15 mouse cellular contexts compared by ENCODE assay signal in genomic region chr5:31983817-31984368, GRCm38 (mm10).
DNase-seq lines count a peak whose midpoint lies in the region; ATAC-seq lines count a peak whose summit lies in the region.
"Had no signal": no experiment of that assay in that cellular context is flagged by ENCODE, and none has a peak within 500 bp of the region (broad histone marks: within the 10 kb centered on the region; RNA-seq: fewer than 3 reads in every experiment).

No protein-coding gene starts in this region.

- H3K27me3 ChIP-seq in heart, embryonic 12.5 days (replicated peaks), result no peaks in the 10 kb centered on the region
- H3K27me3 ChIP-seq: megakaryocyte, embryonic 14.5 days; neural tube, embryonic 13.5 days; stomach, embryonic 15.5 days had no signal

- no peak overlapping the region for H3K9ac ChIP-seq in heart, embryonic 12.5 days
- H3K9ac ChIP-seq: neural tube, embryonic 13.5 days; stomach, embryonic 15.5 days had no signal

- ATAC-seq in heart, embryonic 12.5 days (ENCODE audit: insufficient number of reproducible peaks, low FRiP score), result no peak
- ATAC-seq in granulocyte monocyte progenitor cell, adult 5-6 weeks (replicated peaks; ENCODE audit: poor library complexity, severe bottlenecking), result 0 out of 2 replicates have a peak, but pooled peaks have one; percentile 3
- ATAC-seq: hindbrain, embryonic 16.5 days had no signal

- 74% methylated on average over 2 of the region's 2 CpGs for WGBS in heart, embryonic 12.5 days

- no peaks in the 10 kb centered on the region for H3K9me3 ChIP-seq in heart, embryonic 12.5 days (replicated peaks)
- H3K9me3 ChIP-seq: megakaryocyte, embryonic 14.5 days; neural tube, embryonic 13.5 days; stomach, embryonic 15.5 days had no signal

- no peak overlapping the region for H3K4me3 ChIP-seq in heart, embryonic 12.5 days
- H3K4me3 ChIP-seq: megakaryocyte, embryonic 14.5 days; neural tube, embryonic 13.5 days; stomach, embryonic 15.5 days had no signal

- H3K27ac ChIP-seq in heart, embryonic 12.5 days (ENCODE audit: poor library complexity, severe bottlenecking), result no peak overlapping the region
- H3K27ac ChIP-seq: neural tube, embryonic 13.5 days; stomach, embryonic 15.5 days had no signal

- H3K4me2 ChIP-seq in heart, embryonic 12.5 days, result no peak overlapping the region
- H3K4me2 ChIP-seq: neural tube, embryonic 13.5 days; stomach, embryonic 15.5 days had no signal

- DNase-seq in heart, adult 11 months, result peak; percentile 55
- peak; percentile 71 for DNase-seq in 3134 (ENCODE audit: extremely low read depth, insufficient read length, low spot score)
- DNase-seq in Muller cell, postnatal 12 days (ENCODE audit: inconsistent ontology term), result peak; percentile 69
- no peak for DNase-seq in urinary bladder, postnatal 36 days (ENCODE audit: low spot score in 2 of 2)
- DNase-seq in lung, postnatal 14 days, result no peak
- no peak for DNase-seq in cerebellum, postnatal 36 days
- DNase-seq: kidney, adult 18-20 months; kidney, postnatal 4 days; lung, adult 2 months had no signal

- H3K36me3 ChIP-seq in heart, embryonic 12.5 days, result no peaks in the 10 kb centered on the region
- H3K36me3 ChIP-seq: neural tube, embryonic 13.5 days; stomach, embryonic 15.5 days had no signal

- H3K4me1 ChIP-seq in heart, embryonic 12.5 days (replicated peaks), result peaks cover 8% of the 10 kb centered on the region; the same call in 1 of the 2 replicates
- H3K4me1 ChIP-seq: neural tube, embryonic 13.5 days; stomach, embryonic 15.5 days had no signal

Comparison
In these comparisons a context has a peak if more than half of its experiments do, and no peak if none do; other contexts are left out.
1. DNase-seq: peak in heart, adult 11 months (single experiment), 3134 (single experiment) and Muller cell, postnatal 12 days (single experiment); none in urinary bladder, postnatal 36 days (0 of 2), lung, postnatal 14 days (single experiment) and cerebellum, postnatal 36 days (0 of 2).